Mouse (Mus musculus) embryonic fibroblast, embryonic 13.5 days (primary cell): ENCODE measurements around the gene Gm43191. TPM values are rescaled to one million over a fixed set of nuclear protein-coding genes. Genes with fewer than 3 reads are reported as not detected.

Experiments used
- H3K27ac ChIP-seq: 2 replicates; pipeline ENCODE4 v1.5.1; 2012; ENCODE audit warnings: low read length, control low read depth, inconsistent platforms; ENCODE audit not compliant: insufficient read depth
- H3K4me1 ChIP-seq: 2 replicates; pipeline ENCODE4 v1.6.1; 2011; ENCODE audit warnings: low read length; ENCODE audit not compliant: control insufficient read depth, insufficient read depth
- H3K4me3 ChIP-seq: 2 replicates; pipeline ENCODE4 v1.5.1; 2011; ENCODE audit warnings: mild to moderate bottlenecking, control low read depth, low read length; ENCODE audit not compliant: insufficient read depth
- CTCF ChIP-seq: IDR thresholded peaks from 2 replicates; pipeline ENCODE4 v1.5.1; 2011; ENCODE audit warnings: mild to moderate bottlenecking, control low read depth, low read length, moderate library complexity, borderline replicate concordance; ENCODE audit not compliant: insufficient read depth
- POLR2A ChIP-seq: IDR thresholded peaks from 2 replicates; pipeline ENCODE4 v1.6.1; 2011; ENCODE audit warnings: low read depth, mild to moderate bottlenecking, control low read depth, low read length, moderate library complexity
- polyA plus RNA-seq: library from polyadenylated mRNA; stranded (reverse); fragments of >200 nt; gene quantifications from 2 replicates; pipeline ENCODE4 v1.2.4, GENCODE M21; 2011; ENCODE audit warnings: low read depth; ENCODE audit not compliant: missing spikeins, insufficient read length

Gene Gm43191
- polyA plus RNA-seq, 1 experiment: not detected

DNA sequence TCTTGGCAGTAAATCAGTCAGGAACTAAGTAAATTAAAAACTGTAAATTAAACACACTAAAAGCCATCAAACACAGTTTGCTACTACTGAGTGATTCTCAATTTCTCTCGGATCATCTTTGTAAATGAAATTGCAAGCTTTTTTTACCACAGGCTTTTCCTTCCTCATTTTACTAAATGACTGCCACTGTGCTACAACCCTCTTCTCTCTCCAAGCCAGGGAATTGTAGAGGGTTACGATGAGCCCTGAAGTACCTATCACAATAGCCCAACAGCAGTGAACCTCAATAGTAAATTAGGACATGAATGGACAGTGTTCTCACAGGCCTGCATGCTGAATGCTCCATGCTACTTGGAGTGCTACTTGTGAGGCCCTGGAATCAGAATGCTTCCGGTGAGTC lies 47.0 kb downstream of the Gm43191 start:
- TF ChIP-seq POLR2A (no peak), CTCF (no peak)
- H3K4me3 ChIP-seq: no peak overlapping the region
- H3K27ac ChIP-seq: no peak overlapping the region
- H3K4me1 ChIP-seq: no peaks in the 10 kb centered on the region

DNA sequence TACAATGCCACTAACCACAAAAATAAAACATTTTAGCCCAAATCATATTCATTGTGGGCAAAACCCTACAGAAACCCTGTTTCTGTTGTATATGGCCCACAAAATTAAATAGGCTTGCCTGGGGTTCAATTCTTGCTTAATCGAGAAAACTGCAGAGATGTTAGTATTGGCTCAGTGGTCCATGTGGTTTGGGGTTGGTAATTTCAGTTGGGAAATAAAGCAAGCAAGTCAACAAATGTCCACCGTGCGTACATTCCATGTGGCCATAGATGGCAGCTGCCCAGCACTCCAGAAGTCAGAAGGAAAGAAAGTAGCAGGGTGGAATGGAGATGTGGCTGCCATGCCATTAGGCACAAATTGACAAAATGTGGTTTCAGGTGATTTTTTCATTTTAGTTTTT lies 48.1 kb downstream of the Gm43191 start:
- no peaks in the 10 kb centered on the region for H3K4me1 ChIP-seq
- no peak overlapping the region for H3K27ac ChIP-seq
- no peak for TF ChIP-seq CTCF
- no peak for TF ChIP-seq POLR2A

DNA sequence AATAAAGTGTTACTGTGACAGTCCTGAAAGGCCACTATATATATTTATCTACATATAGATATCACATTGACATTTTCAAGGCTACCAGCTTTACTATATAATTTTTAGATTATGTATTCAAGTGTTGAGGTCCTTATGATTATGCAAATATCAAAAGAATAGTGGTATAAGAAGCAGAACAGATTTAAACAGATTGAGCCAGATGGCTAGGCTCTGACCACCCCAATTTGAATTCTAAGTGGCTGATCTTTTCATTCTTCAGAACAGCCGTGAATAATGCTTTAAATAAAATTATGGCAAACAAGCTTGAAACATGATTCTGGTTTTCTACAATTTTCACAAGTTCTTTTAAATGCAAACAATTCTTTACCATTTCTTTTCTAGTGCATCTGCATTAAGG lies 49.6 kb downstream of the Gm43191 start:
- no peak overlapping the region for H3K27ac ChIP-seq
- H3K4me3 ChIP-seq: no peak overlapping the region
- TF ChIP-seq POLR2A (no peak), CTCF (no peak)
- no peaks in the 10 kb centered on the region for H3K4me1 ChIP-seq

More for the DNA sequence above, 48.1 kb downstream of the Gm43191 start:
- no peak overlapping the region for H3K4me3 ChIP-seq

DNA sequence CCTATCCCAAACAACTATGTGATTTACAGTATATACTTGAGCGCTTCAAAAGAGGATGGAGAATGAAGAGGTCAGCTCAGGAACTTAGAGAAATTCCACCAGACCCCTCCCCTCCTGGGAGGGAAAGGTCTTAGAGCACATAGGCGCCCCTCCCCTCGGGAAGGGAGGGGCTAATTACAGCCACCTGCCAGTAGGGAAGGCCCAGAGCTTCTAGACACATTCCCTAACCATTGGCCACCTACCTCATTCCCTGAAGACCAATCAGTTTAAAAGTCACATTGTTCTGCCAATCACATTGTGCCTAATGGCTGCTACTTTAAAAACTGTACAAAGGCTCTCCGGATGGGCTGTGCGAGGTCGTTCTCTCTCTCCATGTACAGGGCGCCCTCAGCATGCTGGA lies 58.4 kb downstream of the Gm43191 start:
- Histone ChIP-seq H3K4me3 (no peak overlapping the region), H3K4me1 (no peaks in the 10 kb centered on the region), H3K27ac (no peak overlapping the region)
- TF ChIP-seq POLR2A: no peak
- TF ChIP-seq CTCF: no peak

GRCm38 (mm10) chr3:116620636-116621370 lies 60.3 kb downstream of the Gm43191 start:
- Histone ChIP-seq H3K27ac (no peak overlapping the region), H3K4me3 (no peak overlapping the region), H3K4me1 (no peaks in the 10 kb centered on the region)
- TF ChIP-seq POLR2A (no peak), CTCF (no peak)

DNA sequence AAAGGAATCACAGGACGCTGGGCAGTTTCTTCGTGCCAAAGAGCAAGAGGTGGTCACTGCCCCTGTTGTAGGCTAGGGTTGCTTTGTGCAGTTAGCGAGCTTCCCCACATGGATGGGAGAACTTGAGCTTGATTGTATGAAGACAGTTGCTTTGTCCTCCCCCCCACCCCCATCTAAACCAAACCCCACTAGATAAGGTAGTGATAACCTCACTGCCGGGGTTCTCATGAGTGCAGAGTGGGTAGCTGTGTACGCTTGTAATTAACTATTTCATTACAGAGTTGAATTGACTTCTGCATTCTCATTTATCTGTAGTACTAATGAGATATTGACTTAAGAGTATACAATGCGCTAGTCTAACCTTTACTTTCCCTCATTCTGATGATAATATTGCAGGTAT lies 62.2 kb downstream of the Gm43191 start:
- no peak for TF ChIP-seq CTCF
- TF ChIP-seq POLR2A: no peak
- Histone ChIP-seq H3K4me3 (no peak overlapping the region), H3K27ac (no peak overlapping the region)

GRCm38 (mm10) chr3:116615318-116616068 lies 65.6 kb downstream of the Gm43191 start:
- no peaks in the 10 kb centered on the region for H3K4me1 ChIP-seq
- TF ChIP-seq POLR2A (no peak), CTCF (no peak)
- no peak overlapping the region for H3K4me3 ChIP-seq
- no peak overlapping the region for H3K27ac ChIP-seq

More for the DNA sequence above, 62.2 kb downstream of the Gm43191 start:
- H3K4me1 ChIP-seq: no peaks in the 10 kb centered on the region

DNA sequence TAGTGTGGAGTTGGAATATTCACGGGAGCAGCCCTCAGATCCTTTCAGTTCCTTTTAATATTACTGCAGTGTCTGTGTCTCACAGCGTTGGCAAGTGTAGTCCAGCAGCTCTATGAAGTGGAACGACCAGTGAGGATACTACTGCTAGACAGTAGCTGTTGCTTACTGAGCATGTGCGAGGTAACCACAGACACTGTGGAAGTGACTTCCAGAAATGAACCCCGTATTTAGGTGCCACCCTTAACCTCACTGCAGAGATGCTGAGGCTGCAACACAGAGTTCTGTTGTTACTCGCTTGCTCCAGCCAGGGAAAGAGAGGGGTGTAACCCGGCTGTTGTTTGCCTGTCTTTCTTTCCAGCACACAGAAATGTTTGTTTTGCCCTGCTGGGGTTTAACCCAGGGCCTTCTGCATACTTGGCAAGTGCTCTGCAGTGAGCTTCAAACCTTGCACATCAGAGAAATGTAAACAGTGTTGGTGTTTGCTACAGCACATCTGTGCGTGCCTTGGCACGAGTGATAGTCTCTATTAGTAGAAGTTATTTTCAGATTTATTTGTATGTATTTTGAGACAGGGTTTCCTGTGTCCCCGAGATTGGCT lies 66.7 kb downstream of the Gm43191 start, which contains the start of gene Trmt13:
Trmt13 (minus strand) TSS at position 293 of the 598 bp plus-strand sequence.
- no peaks in the 10 kb centered on the region for H3K4me1 ChIP-seq
- H3K4me3 ChIP-seq: no peak within 1 kb of the TSS
- no peak within 1 kb of the TSS for H3K27ac ChIP-seq
- TF ChIP-seq CTCF (no peak), POLR2A (no peak)

GRCm38 (mm10) chr3:116604570-116604969 lies 76.5 kb downstream of the Gm43191 start:
- TF ChIP-seq POLR2A (no peak), CTCF (no peak)
- Histone ChIP-seq H3K4me3 (no peak overlapping the region), H3K27ac (no peak overlapping the region), H3K4me1 (no peaks in the 10 kb centered on the region)
